Mouse (Mus musculus): Measurements from ENCODE around the gene Sema6c. TPM values are rescaled to one million over a fixed set of nuclear protein-coding genes. Genes with fewer than 3 reads are reported as not detected.

Sema6c gene
- 0.01 and 0.04 TPM in 2 replicates for polyA plus RNA-seq (2012)

DNA sequence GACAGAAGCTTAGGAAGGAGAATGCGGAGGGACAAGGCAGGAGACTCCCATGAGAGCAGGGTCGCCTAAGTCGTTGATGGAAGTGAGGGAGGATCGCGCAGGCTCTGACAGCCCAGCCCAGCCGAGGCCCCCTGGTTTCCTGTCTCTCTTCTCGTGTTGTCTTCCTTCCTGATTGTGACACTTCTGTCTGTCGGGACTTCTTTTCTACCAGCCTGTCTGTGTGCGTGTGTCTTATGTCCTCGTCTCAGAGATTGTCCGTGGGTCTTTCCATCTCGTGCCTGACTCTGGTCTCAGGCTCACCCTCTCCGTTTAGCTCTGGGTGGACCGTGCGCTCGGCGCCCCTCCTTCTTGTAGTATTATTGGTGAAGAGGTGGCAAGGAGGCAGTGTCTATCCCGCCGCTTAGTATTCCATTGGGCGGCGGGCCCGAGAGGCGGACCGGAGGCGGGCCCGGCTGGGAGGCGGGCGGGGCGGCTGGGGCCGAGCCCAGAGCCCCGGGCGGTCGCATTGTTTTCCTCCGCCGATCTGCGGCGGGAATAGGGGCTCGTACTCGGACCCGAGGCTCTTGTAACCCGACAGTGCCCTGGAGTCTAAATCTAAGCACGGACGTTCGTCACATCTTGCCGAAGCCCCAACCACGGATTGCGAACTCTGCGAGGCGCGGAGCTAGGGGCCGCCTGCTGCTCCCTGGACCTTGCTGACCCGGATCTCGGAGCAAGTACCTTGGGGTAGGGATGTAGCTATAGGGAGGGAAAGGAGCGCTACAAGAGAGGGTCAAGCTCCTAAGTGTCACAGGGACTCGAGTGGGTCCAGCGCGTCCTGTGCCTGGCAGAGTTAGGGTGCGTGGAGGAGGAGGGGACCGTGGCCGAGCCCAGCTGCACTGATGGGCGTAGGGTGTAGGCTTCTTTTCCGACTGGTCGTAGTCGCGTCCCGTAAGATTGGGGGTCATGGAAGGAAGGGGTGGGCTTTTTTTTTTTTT is at the start of gene Sema6c:
TSS of gene Sema6c (plus strand) at position 471 of the 977 bp plus-strand sequence.
- Histone ChIP-seq H3K9me3 (ENCODE audit: control insufficient read depth, low read length) (peaks cover 3% of the 10 kb centered on the region; the same call in 1 of the 2 replicates), H3K27me3 (ENCODE audit: control insufficient read depth) (peaks cover 67% of the 10 kb centered on the region)

DNA sequence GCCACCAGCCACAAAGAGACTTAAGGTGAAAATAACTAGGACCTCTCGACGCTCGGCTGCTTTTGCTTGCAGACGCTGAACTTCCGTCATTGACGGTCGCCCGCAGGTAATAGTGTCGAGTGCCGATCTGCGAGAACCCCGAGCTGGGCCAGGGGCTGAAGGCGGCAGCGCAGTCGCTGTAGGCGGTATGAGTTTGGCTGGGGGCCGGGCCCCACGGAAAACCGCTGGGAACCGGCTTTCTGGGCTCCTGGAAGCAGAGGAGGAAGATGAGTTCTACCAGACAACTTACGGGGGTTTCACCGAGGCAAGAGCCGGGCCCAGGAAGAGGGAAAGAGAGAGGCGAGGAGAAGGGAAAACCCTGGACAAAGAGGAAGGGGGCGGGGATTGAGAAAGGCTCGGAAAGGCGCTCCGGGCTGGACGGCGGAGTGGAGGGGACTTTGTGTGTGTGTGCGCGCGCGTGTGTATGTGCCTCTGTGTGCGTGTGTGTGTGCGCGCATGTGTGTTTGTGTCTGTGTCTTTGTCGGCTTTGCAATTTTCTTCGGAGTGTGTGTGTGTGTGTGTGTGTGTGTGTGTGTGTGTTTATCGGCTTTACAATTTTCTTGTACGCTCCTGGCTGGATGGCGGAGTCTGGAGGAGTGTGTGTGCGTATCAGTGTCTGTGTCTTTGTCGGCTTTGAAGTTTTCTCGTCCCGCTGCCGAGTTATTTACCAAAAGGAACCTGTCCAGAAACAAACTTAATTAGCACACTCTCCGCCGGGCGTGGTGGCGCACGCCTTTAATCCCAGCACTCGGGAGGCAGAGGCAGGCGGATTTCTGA is 49.1 kb upstream of the Sema6c start, which contains the start of gene Vps72:
TSS of gene Vps72 (plus strand) at position 112 of the 816 bp plus-strand sequence.
- no peaks in the 10 kb centered on the region for H3K9me3 ChIP-seq (ENCODE audit: control insufficient read depth, low read length)
- no peaks in the 10 kb centered on the region for H3K27me3 ChIP-seq (ENCODE audit: control insufficient read depth)
- TF ChIP-seq GATA1 (IDR thresholded peaks at IDR 0.05; ENCODE audit: low read length) (no peak), TAL1 (IDR thresholded peaks at IDR 0.05; ENCODE audit: low read length) (no peak)
- H3K4me1 ChIP-seq (ENCODE audit: control insufficient read depth), result peaks cover 50% of the 10 kb centered on the region
- H3K36me3 ChIP-seq (ENCODE audit: control insufficient read depth), result peaks cover 20% of the 10 kb centered on the region
- peak within 1 kb of the TSS; percentile 94 for H3K4me3 ChIP-seq (replicated peaks)

More for the DNA sequence above, at the start of gene Sema6c:
- Histone ChIP-seq H3K4me3 (replicated peaks) (peak within 1 kb of the TSS; percentile 72), H3K4me1 (ENCODE audit: control insufficient read depth) (peaks cover 28% of the 10 kb centered on the region), H3K36me3 (ENCODE audit: control insufficient read depth) (no peaks in the 10 kb centered on the region)
- TF ChIP-seq TAL1 (IDR thresholded peaks at IDR 0.05; ENCODE audit: low read length), result no peak
- TF ChIP-seq GATA1 (IDR thresholded peaks at IDR 0.05; ENCODE audit: low read length), result no peak

DNA sequence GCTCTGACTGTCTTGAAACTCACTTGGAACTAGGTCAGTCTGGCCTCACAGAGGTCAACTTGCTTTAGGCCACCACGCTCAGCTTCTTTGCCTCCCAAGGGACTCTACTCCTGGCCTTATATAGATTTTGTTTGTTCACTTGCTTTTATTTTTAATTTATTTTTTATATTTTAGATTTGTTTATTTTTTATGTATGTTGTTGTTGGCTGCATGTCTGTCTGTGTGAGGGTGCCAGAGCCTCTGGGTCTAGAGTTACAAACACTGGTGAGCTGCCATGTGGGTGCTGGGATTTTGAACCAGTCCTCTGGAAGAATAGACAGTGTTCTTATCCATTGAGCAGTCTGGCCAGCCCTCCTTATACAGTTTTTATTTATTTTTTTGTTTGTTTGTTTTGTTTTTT is 47.5 kb upstream of the Sema6c start:
- Histone ChIP-seq H3K4me3 (replicated peaks) (peak overlapping the region; percentile 94), H3K4me1 (ENCODE audit: control insufficient read depth) (peaks cover 43% of the 10 kb centered on the region), H3K27me3 (ENCODE audit: control insufficient read depth) (no peaks in the 10 kb centered on the region), H3K36me3 (ENCODE audit: control insufficient read depth) (peaks cover 24% of the 10 kb centered on the region), H3K9me3 (ENCODE audit: control insufficient read depth, low read length) (no peaks in the 10 kb centered on the region)
- no peak for TF ChIP-seq TAL1 (IDR thresholded peaks at IDR 0.05; ENCODE audit: low read length)
- no peak for TF ChIP-seq GATA1 (IDR thresholded peaks at IDR 0.05; ENCODE audit: low read length)

DNA sequence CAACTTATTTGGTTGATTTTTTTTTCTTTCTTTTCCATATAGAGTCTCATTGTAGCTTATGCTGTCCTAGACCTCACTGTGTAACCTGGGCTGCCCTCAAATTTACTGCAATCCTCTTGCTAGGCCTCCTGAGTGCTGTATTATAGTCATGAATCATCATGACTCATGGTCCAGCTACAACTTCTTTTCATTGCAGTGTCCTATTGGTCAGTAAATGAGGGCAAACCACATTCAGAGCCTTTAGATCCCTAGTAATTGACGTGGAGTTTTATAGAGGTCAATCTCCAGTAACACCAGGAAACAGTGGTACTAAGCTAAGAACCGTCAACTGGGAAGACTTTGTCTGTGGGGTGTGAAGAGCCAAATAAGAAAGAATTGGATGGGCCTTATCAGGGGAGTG is 42.5 kb upstream of the Sema6c start:
- Histone ChIP-seq H3K4me1 (ENCODE audit: control insufficient read depth) (peaks cover 2% of the 10 kb centered on the region; the same call in 1 of the 2 replicates), H3K36me3 (ENCODE audit: control insufficient read depth) (peaks cover 69% of the 10 kb centered on the region), H3K27me3 (ENCODE audit: control insufficient read depth) (no peaks in the 10 kb centered on the region), H3K9me3 (ENCODE audit: control insufficient read depth, low read length) (no peaks in the 10 kb centered on the region), H3K4me3 (replicated peaks) (no peak overlapping the region)
- TF ChIP-seq TAL1 (IDR thresholded peaks at IDR 0.05; ENCODE audit: low read length), result no peak

DNA sequence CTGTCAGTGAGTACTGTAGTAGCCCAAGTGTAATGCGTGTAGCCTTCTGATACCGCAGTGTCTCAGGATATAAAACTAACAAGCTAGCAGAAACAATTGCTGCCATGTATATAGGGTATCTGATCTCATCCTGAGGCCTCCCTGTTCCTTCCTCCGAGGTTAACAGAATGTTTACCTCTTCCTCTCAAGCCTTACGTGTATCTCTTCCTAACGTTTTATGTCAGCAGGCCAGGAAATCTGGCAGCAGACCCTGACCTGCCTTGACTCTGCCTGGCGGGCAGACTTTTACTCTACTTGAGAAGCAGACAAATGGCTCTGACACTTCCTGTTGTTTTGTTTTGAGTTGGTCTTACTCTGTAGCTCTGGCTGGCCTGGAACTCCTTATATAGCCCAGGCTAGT is 38.7 kb upstream of the Sema6c start:
- TF ChIP-seq GATA1 (IDR thresholded peaks at IDR 0.05; ENCODE audit: low read length) (no peak), TAL1 (IDR thresholded peaks at IDR 0.05; ENCODE audit: low read length) (no peak)
- peaks cover 73% of the 10 kb centered on the region for H3K36me3 ChIP-seq (ENCODE audit: control insufficient read depth)

DNA sequence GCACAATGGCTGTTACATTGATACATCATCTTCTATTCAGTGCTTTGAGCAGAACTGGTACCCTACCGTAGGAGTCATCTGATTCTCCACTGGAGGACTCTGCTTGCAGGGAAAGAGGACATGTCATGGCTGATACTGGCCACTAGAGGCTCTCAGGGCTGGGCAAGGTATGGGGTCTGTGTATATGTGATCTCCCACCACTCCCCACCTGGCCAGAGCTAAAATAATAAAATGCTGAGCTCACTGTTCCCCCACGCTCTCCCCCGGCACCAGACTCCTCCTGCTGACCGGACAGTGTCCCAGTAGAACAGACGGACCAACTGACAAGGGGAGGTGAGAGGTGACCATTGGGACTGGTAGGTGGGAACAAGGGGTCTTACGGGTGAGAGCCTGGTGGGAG is 36.0 kb upstream of the Sema6c start, which contains the start of gene Tmod4:
TSS of gene Tmod4 (plus strand) at position 231 of the 400 bp plus-strand sequence.
- no peaks in the 10 kb centered on the region for H3K9me3 ChIP-seq (ENCODE audit: control insufficient read depth, low read length)
- H3K36me3 ChIP-seq (ENCODE audit: control insufficient read depth), result peaks cover 74% of the 10 kb centered on the region

More for the DNA sequence above, 38.7 kb upstream of the Sema6c start:
- H3K4me3 ChIP-seq (replicated peaks), result no peak overlapping the region
- H3K4me1 ChIP-seq (ENCODE audit: control insufficient read depth), result no peaks in the 10 kb centered on the region
- no peaks in the 10 kb centered on the region for H3K27me3 ChIP-seq (ENCODE audit: control insufficient read depth)
- H3K9me3 ChIP-seq (ENCODE audit: control insufficient read depth, low read length), result no peaks in the 10 kb centered on the region

DNA sequence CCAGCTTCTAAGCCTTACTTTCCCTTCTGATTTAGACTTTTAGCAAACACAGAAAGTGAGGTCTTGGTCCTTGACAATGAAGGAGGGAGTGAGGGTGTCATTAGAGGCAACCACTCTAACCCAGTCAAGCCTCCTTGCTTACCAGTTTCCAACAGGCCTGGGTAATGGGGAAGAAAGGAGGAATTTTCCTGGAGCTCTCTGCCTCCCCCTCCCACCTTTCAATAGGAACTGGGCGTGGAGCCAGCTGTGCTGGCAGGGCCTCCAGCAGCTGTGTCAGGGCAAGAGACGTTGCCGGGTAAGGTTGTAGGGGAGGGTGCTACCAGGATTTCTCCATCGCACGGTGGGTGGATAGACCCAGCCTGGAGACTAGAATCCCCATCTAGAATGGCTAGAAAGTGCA is 35.3 kb upstream of the Sema6c start:
- H3K9me3 ChIP-seq (ENCODE audit: control insufficient read depth, low read length), result no peaks in the 10 kb centered on the region
- peaks cover 74% of the 10 kb centered on the region for H3K36me3 ChIP-seq (ENCODE audit: control insufficient read depth)
- TF ChIP-seq GATA1 (IDR thresholded peaks at IDR 0.05; ENCODE audit: low read length) (no peak), TAL1 (IDR thresholded peaks at IDR 0.05; ENCODE audit: low read length) (no peak)
- H3K27me3 ChIP-seq (ENCODE audit: control insufficient read depth), result no peaks in the 10 kb centered on the region
- no peak overlapping the region for H3K4me3 ChIP-seq (replicated peaks)
- H3K4me1 ChIP-seq (ENCODE audit: control insufficient read depth), result 0 out of 2 replicates have a peak, but pooled peaks cover under 1% of the 10 kb centered on the region

More for the DNA sequence above, 36.0 kb upstream of the Sema6c start, which contains the start of gene Tmod4:
- no peaks in the 10 kb centered on the region for H3K4me1 ChIP-seq (ENCODE audit: control insufficient read depth)
- no peak within 1 kb of the TSS for H3K4me3 ChIP-seq (replicated peaks)
- H3K27me3 ChIP-seq (ENCODE audit: control insufficient read depth), result no peaks in the 10 kb centered on the region
- TF ChIP-seq GATA1 (IDR thresholded peaks at IDR 0.05; ENCODE audit: low read length) (no peak), TAL1 (IDR thresholded peaks at IDR 0.05; ENCODE audit: low read length) (no peak)

DNA sequence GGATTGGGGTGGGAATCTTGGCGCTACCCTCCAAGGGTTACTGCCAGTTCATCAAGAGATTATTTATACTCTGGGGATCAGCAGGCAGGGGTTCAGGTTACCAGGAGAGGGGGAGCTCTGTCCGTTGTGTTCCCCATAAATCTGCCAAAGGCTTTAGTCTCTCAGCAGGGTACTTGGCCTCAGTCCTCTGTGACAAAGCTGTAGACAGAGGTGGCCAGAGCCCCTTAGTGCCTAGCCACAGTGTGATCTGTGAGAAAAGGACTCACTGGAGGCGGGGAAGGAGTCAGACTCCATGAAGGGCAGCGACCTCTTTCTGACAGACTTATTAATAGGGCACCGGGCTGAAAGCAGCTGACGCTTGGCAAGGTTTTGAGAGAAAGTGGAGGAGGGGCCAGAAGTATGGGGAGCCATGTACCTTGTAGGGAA is 31.0 kb upstream of the Sema6c start:
- Histone ChIP-seq H3K36me3 (ENCODE audit: control insufficient read depth) (peaks cover 60% of the 10 kb centered on the region), H3K9me3 (ENCODE audit: control insufficient read depth, low read length) (peaks cover 3% of the 10 kb centered on the region; the same call in 1 of the 2 replicates)
- TF ChIP-seq TAL1 (IDR thresholded peaks at IDR 0.05; ENCODE audit: low read length) (no peak), GATA1 (IDR thresholded peaks at IDR 0.05; ENCODE audit: low read length) (no peak)

More for the DNA sequence above, 31.0 kb upstream of the Sema6c start:
- Histone ChIP-seq H3K4me1 (ENCODE audit: control insufficient read depth) (peaks cover 12% of the 10 kb centered on the region), H3K4me3 (replicated peaks) (no peak overlapping the region), H3K27me3 (ENCODE audit: control insufficient read depth) (no peaks in the 10 kb centered on the region)
